Mouse (Mus musculus): ENCODE measurements at regions not wholly inside any gene's neighbourhood (a gene's known extent, or its start where the extent isn't known, plus 50 kb on each side); places are given as distances from the start of the nearest gene placed in this dataset.

DNA sequence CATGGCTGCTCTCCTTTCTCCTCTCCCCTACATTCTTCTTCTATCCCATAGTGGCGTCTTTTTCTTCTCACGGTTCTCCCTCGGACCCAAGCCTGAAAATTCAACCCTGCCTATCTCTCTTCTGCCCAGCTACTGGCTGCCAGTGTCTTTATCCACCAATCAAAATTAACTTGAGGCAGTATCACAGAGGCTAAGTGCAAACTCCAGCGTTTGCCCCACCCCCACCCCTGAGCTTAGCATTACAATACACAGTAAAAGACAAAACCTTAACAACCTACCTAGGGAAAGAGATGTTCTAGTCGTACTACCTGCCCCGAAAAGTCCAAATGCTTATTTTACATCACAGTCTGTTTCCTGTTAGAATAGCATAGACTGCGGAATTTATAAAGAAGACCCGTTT, 93.2 kb downstream of the Arl4c start:
- TF ChIP-seq KAT2A (IDR thresholded peaks at IDR 0.05; ENCODE audit: insufficient replicate concordance, low read length) = no peak
- no peak for TF ChIP-seq ELF1 (IDR thresholded peaks at IDR 0.05; ENCODE audit: low read depth, low read length)
- TF ChIP-seq CTCF (conservative IDR thresholded peaks at IDR 0.05 in 1 of 2, IDR thresholded peaks at IDR 0.05 in 1 of 2; ENCODE audit: low read depth in 2 of 2, low read length in 2 of 2) = no peak
- TF ChIP-seq MAZ (IDR thresholded peaks at IDR 0.05; ENCODE audit: low read depth, low read length) = no peak
- TF ChIP-seq RCOR1 (conservative IDR thresholded peaks at IDR 0.05; ENCODE audit: low read depth, low read length) = no peak
- TF ChIP-seq MYC (IDR thresholded peaks at IDR 0.05; ENCODE audit: low read depth, low read length) = no peak
- TF ChIP-seq HCFC1 (IDR thresholded peaks at IDR 0.05; ENCODE audit: low read depth, low read length) = no peak
- no peak for TF ChIP-seq PAX5 (IDR thresholded peaks at IDR 0.05; ENCODE audit: low read length)
- TF ChIP-seq NELFE (IDR thresholded peaks at IDR 0.05; ENCODE audit: low read depth, low read length) = no peak
- TF ChIP-seq CHD1 (IDR thresholded peaks at IDR 0.05; ENCODE audit: low read depth, low read length) = no peak
- no peak for TF ChIP-seq MAFK (IDR thresholded peaks at IDR 0.05; ENCODE audit: insufficient replicate concordance, low read length)
- no peak for TF ChIP-seq MXI1 (IDR thresholded peaks at IDR 0.05; ENCODE audit: low read depth, low read length)
- TF ChIP-seq MAX (IDR thresholded peaks at IDR 0.05; ENCODE audit: low read length) = no peak
- no peak for TF ChIP-seq USF1 (IDR thresholded peaks at IDR 0.05; ENCODE audit: low read depth, low read length)
- TF ChIP-seq ZC3H11A (IDR thresholded peaks at IDR 0.05; ENCODE audit: low read depth, low read length) = no peak
- TF ChIP-seq JUN (IDR thresholded peaks at IDR 0.05; ENCODE audit: insufficient read depth, low read depth, low read length) = no peak
- DNase-seq (ENCODE audit: extremely low read depth) = no peak
- in situ Hi-C loops (cut with MboI; ENCODE audit: low pct_ligation_motif_present, low pct_unique_long_range_greater_than_20kb, low sequenced_read_pairs) = no loop called here

DNA sequence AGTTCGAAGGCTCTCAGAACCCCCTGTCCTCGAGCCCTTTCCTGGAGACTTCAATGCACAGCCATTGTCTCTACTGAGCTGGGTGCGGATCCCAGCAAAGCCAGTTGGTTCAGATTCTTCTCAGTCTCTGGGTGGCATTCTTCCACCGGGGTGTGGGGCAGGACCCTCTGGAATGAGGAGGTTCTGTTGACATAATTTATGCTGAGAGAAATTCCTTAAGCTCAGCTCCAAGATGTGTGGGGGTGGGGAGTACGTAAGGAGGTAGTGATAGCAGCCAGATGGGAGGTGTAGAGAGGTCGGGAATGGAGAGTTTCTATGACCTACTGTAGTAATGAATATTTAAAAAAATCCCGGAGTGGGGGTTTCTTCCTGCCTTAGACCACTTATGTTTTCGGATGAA, 93.8 kb downstream of the Arl4c start:
- Histone ChIP-seq H3K9ac (ENCODE audit: insufficient read depth, low read depth) (no peak overlapping the region), H3K27ac (ENCODE audit: insufficient read depth, low read depth) (no peak overlapping the region), H3K36me3 (replicated peaks in 1 of 2; ENCODE audit: control insufficient read depth in 1 of 2, insufficient read depth in 1 of 2, low read length in 1 of 2) (no peaks in the 10 kb centered on the region), H3K27me3 (replicated peaks) (no peaks in the 10 kb centered on the region), H3K79me2 (replicated peaks; ENCODE audit: control insufficient read depth, extremely low read depth, insufficient read depth, poor library complexity, severe bottlenecking) (no peaks in the 10 kb centered on the region), H3K9me3 (replicated peaks; ENCODE audit: low read length) (peaks cover 29% of the 10 kb centered on the region), H3K4me2 (ENCODE audit: insufficient read depth, low read depth, poor library complexity, severe bottlenecking) (no peak overlapping the region), H3K4me3 (replicated peaks in 1 of 3; ENCODE audit: low read depth in 2 of 3, low read length in 2 of 3, poor library complexity in 1 of 3) (no peak overlapping the region), H3K4me1 (ENCODE audit: control insufficient read depth in 1 of 2, insufficient read depth in 2 of 2) (no peaks in the 10 kb centered on the region)
- DNase-seq (ENCODE audit: extremely low read depth) = no peak
- no peak for TF ChIP-seq NRF1 (IDR thresholded peaks at IDR 0.05; ENCODE audit: low read depth, low read length)
- no peak for TF ChIP-seq USF2 (conservative IDR thresholded peaks at IDR 0.05; ENCODE audit: low read depth, low read length)
- TF ChIP-seq UBTF (IDR thresholded peaks at IDR 0.05; ENCODE audit: low read depth, low read length) = no peak
- no peak for TF ChIP-seq ZNF384 (IDR thresholded peaks at IDR 0.05; ENCODE audit: low read depth, low read length)
- no peak for TF ChIP-seq HCFC1 (IDR thresholded peaks at IDR 0.05; ENCODE audit: low read depth, low read length)
- TF ChIP-seq KAT2A (IDR thresholded peaks at IDR 0.05; ENCODE audit: insufficient replicate concordance, low read length) = no peak
- TF ChIP-seq POLR2AphosphoS2 (IDR thresholded peaks at IDR 0.05; ENCODE audit: low read depth, low read length) = no peak
- TF ChIP-seq RAD21 (IDR thresholded peaks at IDR 0.05; ENCODE audit: low read depth, low read length) = no peak
- no peak for TF ChIP-seq NELFE (IDR thresholded peaks at IDR 0.05; ENCODE audit: low read depth, low read length)
- no peak for TF ChIP-seq RCOR1 (conservative IDR thresholded peaks at IDR 0.05; ENCODE audit: low read depth, low read length)
- TF ChIP-seq GABPA (IDR thresholded peaks at IDR 0.05; ENCODE audit: insufficient replicate concordance, low read depth, low read length) = no peak
- dilution Hi-C loops (cut with MboI; ENCODE audit: extremely low pct_ligation_motif_present, extremely low pct_unique_long_range_greater_than_20kb, low sequenced_read_pairs) = no loop called here
- in situ Hi-C loops (cut with MboI; ENCODE audit: low pct_ligation_motif_present, low pct_unique_long_range_greater_than_20kb, low sequenced_read_pairs) = no loop called here

More for the DNA sequence above, 93.2 kb downstream of the Arl4c start:
- no peaks in the 10 kb centered on the region for H3K36me3 ChIP-seq (replicated peaks in 1 of 2; ENCODE audit: control insufficient read depth in 1 of 2, insufficient read depth in 1 of 2, low read length in 1 of 2)
- peaks cover 29% of the 10 kb centered on the region for H3K9me3 ChIP-seq (replicated peaks; ENCODE audit: low read length)
- H3K79me2 ChIP-seq (replicated peaks; ENCODE audit: control insufficient read depth, extremely low read depth, insufficient read depth, poor library complexity, severe bottlenecking) = no peaks in the 10 kb centered on the region
- no peak overlapping the region for H3K9ac ChIP-seq (ENCODE audit: insufficient read depth, low read depth)
- no peaks in the 10 kb centered on the region for H3K4me1 ChIP-seq (ENCODE audit: control insufficient read depth in 1 of 2, insufficient read depth in 2 of 2)
- no peak overlapping the region for H3K4me3 ChIP-seq (replicated peaks in 1 of 3; ENCODE audit: low read depth in 2 of 3, low read length in 2 of 3, poor library complexity in 1 of 3)
- H3K27me3 ChIP-seq (replicated peaks) = no peaks in the 10 kb centered on the region
- no peak overlapping the region for H3K27ac ChIP-seq (ENCODE audit: insufficient read depth, low read depth)
- dilution Hi-C loops (cut with MboI; ENCODE audit: extremely low pct_ligation_motif_present, extremely low pct_unique_long_range_greater_than_20kb, low sequenced_read_pairs) = no loop called here
- H3K4me2 ChIP-seq (ENCODE audit: insufficient read depth, low read depth, poor library complexity, severe bottlenecking) = no peak overlapping the region
